Mouse (Mus musculus) ES-Bruce4 (cell line): ENCODE results near the gene Rpl5. TPM values are rescaled to one million over a fixed set of nuclear protein-coding genes. Genes with fewer than 3 reads are reported as not detected.

Experiments
- H3K27ac ChIP-seq: 2 replicates; pipeline ENCODE4 v1.5.1; 2012; ENCODE audit warnings: low read length, inconsistent platforms; ENCODE audit not compliant: insufficient read depth
- H3K27me3 ChIP-seq: 2 replicates; pipeline ENCODE4 v1.6.1; 2012; ENCODE audit warnings: mild to moderate bottlenecking, low read length, inconsistent platforms; ENCODE audit not compliant: control insufficient read depth, poor library complexity, insufficient read depth, severe bottlenecking
- H3K36me3 ChIP-seq: 2 replicates; pipeline ENCODE4 v1.6.1; 2012; ENCODE audit warnings: inconsistent platforms, mild to moderate bottlenecking, low read length, moderate library complexity; ENCODE audit not compliant: control insufficient read depth, poor library complexity, insufficient read depth, severe bottlenecking
- H3K4me1 ChIP-seq: one replicate; pipeline ENCODE4 v1.8.1; 2011; ENCODE audit warnings: low read length; ENCODE audit not compliant: control insufficient read depth, insufficient read depth
- H3K4me3 ChIP-seq: 2 replicates; pipeline ENCODE4 v1.5.1; 2011; ENCODE audit warnings: low read depth, mild to moderate bottlenecking, low read length
- H3K9ac ChIP-seq: 2 replicates; pipeline ENCODE4 v1.6.1; 2012; ENCODE audit warnings: low read depth, mild to moderate bottlenecking, inconsistent platforms; ENCODE audit not compliant: poor library complexity, severe bottlenecking
- H3K9me3 ChIP-seq: replicated peaks from 2 replicates; pipeline ENCODE4 v1.6.1; 2012; ENCODE audit warnings: mild to moderate bottlenecking, low read length, inconsistent platforms; ENCODE audit not compliant: control insufficient read depth, poor library complexity, insufficient read depth, severe bottlenecking
- CTCF ChIP-seq: IDR thresholded peaks from one replicate; pipeline ENCODE4 v1.8.1; 2011; ENCODE audit warnings: low read depth, low read length
- EP300 ChIP-seq: IDR thresholded peaks from 2 replicates; pipeline ENCODE4 v1.6.1; 2011; ENCODE audit warnings: low read depth, low read length; ENCODE audit not compliant: insufficient read depth
- POLR2A ChIP-seq: IDR thresholded peaks from one replicate; pipeline ENCODE4 v1.8.1; 2011; ENCODE audit warnings: low read length; ENCODE audit not compliant: insufficient read depth
- polyA plus RNA-seq: library from polyadenylated mRNA; stranded (reverse); fragments of >200 nt; gene quantifications from 2 replicates; pipeline ENCODE4 v1.2.4, GENCODE M21; 2011; ENCODE audit warnings: low read depth; ENCODE audit not compliant: missing spikeins, insufficient read depth, insufficient read length

Gene Rpl5
- polyA plus RNA-seq, 1 experiment = 145 TPM

DNA sequence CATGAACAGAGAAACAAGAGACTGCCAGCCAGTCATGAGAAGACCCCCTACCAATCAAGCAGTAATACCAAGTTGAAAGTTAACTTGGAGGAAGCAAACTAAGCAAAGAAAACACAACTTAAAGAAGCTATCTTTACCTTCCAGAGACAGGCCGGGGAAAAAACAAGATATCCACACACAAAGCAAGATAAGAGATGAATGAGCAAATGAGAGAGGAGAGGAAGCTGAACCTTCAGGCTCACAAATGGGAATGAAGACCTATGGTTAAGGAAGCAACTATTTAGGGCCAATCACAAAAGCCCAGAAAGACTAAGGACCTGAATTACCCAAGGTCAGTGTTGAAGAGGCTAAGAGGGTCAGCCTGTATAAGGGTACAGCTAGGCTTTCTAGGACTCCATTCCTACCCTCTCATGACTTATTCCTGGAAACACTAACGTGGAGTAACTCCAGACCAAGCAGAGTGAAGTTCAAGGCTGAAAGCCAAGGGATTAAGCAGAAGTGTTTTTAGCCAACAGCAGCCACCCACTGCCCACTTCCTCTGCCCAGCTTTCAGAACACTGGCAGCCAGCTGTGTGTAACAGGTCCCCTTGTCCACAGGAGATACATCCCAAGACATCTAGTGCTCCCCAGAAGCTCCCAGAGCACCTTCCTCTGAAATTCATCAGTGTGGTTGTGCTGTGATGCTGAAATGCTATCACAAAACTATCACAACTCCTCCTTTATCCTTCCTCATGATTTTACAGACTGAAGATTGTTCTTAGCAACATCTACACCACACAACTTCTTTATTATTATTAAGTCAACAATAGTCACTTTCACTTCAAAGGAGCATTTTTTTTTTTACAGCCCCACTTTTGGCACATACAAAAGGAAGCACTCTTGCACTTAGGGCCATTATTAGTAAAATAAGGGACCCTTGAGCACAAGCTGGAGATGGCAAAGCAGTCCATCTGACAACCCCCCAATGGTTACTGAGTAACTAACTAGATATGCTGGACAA lies 33.9 kb upstream of the Rpl5 start:
- no peaks in the 10 kb centered on the region for H3K27me3 ChIP-seq
- H3K4me3 ChIP-seq = no peak overlapping the region
- no peaks in the 10 kb centered on the region for H3K9me3 ChIP-seq
- no peaks in the 10 kb centered on the region for H3K36me3 ChIP-seq
- TF ChIP-seq CTCF (no peak), EP300 (no peak), POLR2A (no peak)
- no peak overlapping the region for H3K9ac ChIP-seq
- H3K4me1 ChIP-seq = no peaks in the 10 kb centered on the region
- H3K27ac ChIP-seq = no peak overlapping the region

DNA sequence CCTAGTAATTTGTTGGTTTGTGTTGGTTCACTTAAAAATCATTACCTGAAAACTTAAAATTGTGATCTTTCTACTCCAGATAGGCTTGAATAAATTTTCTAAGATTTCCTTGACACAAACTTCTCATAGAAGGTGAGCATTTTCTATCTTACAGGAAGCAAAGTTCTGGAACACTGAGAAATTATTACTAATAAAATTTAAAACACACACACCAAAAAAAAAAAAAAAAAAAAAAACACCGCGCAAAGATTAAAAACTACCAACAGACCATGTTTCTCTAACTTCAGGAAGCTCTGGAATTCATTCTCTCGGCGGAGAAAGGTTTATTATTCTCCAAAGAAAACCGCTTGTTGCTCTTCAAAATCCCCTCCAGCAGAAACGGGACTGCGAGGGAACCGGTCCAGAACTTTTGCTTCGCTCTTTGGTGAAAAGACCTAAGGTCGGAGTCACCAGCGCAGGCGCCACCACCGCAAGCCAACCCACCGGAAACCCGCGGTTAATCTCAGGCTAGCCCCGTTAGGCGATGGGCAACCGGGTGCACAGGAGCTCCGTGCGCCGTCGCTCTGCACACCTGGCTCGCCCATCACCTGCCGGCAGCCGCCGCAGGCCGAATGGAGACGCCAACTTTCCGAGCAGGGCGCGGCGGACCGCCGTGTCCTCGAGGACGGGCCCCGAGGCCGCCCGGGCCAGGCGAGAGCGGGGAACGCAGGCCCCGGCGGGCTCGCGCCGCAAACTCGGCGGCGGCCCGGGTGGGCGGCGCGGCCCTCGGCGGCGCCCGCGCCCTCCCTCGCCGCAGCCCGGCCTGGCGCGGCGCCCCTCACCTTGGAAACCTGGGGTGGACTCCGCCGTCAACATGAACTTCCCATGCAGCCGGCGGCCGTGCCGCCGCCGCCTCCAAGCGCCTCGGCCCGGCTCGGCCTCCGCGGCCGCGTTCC lies 32.1 kb upstream of the Rpl5 start:
- no peaks in the 10 kb centered on the region for H3K36me3 ChIP-seq
- no peaks in the 10 kb centered on the region for H3K4me1 ChIP-seq
- H3K9me3 ChIP-seq = no peaks in the 10 kb centered on the region
- H3K27ac ChIP-seq = peak overlapping the region; percentile 73
- H3K27me3 ChIP-seq = no peaks in the 10 kb centered on the region; the same call in 1 of the 2 replicates
- TF ChIP-seq CTCF (no peak), EP300 (no peak), POLR2A (no peak)
- H3K4me3 ChIP-seq = peak overlapping the region; percentile 71
- peak overlapping the region; percentile 90 for H3K9ac ChIP-seq

DNA sequence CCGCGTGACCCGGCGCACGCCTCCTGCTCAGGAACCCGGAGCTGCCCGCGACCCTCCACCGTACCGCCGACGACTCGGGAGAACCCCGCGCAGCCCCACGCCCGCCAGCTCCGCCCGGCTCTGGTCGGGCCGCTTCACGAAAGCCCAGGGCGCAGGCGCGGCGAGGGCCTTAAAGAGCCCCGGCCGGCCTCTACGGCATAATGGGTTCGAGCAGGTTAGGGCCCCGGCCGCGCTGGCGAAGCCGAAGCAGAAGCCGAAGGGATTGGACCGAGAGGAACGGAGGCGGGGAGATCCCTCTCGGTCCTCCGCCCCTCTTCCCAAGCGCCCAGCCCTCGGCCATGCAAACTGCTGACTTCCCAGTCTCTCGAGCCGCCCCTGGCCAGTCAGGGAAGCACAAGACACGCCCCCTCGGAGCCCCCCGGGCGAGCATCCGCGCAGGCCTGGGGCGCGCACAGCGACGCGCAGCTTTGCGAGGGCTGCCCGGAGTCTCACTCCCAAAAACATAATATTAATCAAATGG lies 31.3 kb upstream of the Rpl5 start:
- H3K27ac ChIP-seq = peak overlapping the region; percentile 73
- H3K9ac ChIP-seq = peak overlapping the region; percentile 90
- H3K4me3 ChIP-seq = peak overlapping the region; percentile 71
- no peaks in the 10 kb centered on the region; the same call in 1 of the 2 replicates for H3K27me3 ChIP-seq
- no peaks in the 10 kb centered on the region for H3K4me1 ChIP-seq
- H3K9me3 ChIP-seq = no peaks in the 10 kb centered on the region
- TF ChIP-seq POLR2A (peak; percentile 22), EP300 (no peak)
- no peaks in the 10 kb centered on the region for H3K36me3 ChIP-seq

DNA sequence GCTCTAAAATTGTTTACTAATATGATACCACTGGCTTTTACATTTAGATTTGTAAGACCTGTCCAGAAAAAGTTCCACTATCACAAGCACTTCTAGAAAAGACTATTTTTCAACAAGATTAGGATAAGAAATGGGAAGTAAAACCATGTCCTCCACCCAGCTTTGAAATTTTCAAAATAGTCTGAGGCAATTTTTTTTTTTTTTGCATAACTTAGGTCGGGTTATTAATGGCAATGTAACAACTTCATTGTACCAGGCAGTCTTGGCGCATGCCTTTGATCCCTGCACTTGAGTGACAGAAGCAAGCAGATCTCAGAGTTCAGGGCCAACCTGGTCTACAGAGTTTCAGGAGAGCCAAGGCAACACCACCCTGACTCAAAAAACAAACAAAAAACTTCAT lies 30.6 kb upstream of the Rpl5 start:
- no peaks in the 10 kb centered on the region for H3K36me3 ChIP-seq
- H3K4me1 ChIP-seq = no peaks in the 10 kb centered on the region
- TF ChIP-seq CTCF = no peak
- no peak for TF ChIP-seq EP300
- no peak for TF ChIP-seq POLR2A
- H3K27ac ChIP-seq = no peak overlapping the region
- H3K9me3 ChIP-seq = no peaks in the 10 kb centered on the region
- no peak overlapping the region for H3K9ac ChIP-seq
- no peaks in the 10 kb centered on the region; the same call in 1 of the 2 replicates for H3K27me3 ChIP-seq
- H3K4me3 ChIP-seq = no peak overlapping the region

DNA sequence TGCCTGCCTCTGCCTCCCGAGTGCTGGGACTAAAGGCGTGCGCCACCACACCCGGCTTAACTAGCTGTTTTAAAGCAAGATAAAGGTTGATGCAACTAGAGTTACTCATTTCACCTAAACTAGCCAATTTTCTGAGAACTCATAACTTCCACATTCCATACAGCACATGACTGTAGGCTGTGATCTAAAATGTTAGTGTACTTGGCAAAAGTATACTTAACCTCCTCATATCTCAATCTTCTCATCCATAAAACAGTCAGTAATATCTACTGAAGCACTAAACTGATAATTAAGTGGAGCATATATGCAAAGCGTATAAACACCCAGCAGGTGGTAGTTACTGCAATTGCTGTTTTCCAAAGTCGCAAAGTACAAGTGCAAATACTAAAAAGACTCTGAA lies 27.0 kb upstream of the Rpl5 start:
- H3K36me3 ChIP-seq = no peaks in the 10 kb centered on the region
- no peak overlapping the region for H3K27ac ChIP-seq
- H3K9ac ChIP-seq = no peak overlapping the region
- no peak for TF ChIP-seq POLR2A
- H3K9me3 ChIP-seq = no peaks in the 10 kb centered on the region
- H3K4me1 ChIP-seq = no peaks in the 10 kb centered on the region
- H3K4me3 ChIP-seq = no peak overlapping the region
- H3K27me3 ChIP-seq = no peaks in the 10 kb centered on the region; the same call in 1 of the 2 replicates
